Mouse (Mus musculus): ENCODE results near the gene Dhx37. TPM values are rescaled to one million over a fixed set of nuclear protein-coding genes. Genes with fewer than 3 reads are reported as not detected.
"Not testable (repeated sequence)": the region's sequence is repeated elsewhere in the genome, so short reads cannot be mapped to it uniquely, and the experiment has no call there.

The Dhx37 gene
- polyA plus RNA-seq, 1 experiment from 2014 or later: 12.4 TPM

DNA sequence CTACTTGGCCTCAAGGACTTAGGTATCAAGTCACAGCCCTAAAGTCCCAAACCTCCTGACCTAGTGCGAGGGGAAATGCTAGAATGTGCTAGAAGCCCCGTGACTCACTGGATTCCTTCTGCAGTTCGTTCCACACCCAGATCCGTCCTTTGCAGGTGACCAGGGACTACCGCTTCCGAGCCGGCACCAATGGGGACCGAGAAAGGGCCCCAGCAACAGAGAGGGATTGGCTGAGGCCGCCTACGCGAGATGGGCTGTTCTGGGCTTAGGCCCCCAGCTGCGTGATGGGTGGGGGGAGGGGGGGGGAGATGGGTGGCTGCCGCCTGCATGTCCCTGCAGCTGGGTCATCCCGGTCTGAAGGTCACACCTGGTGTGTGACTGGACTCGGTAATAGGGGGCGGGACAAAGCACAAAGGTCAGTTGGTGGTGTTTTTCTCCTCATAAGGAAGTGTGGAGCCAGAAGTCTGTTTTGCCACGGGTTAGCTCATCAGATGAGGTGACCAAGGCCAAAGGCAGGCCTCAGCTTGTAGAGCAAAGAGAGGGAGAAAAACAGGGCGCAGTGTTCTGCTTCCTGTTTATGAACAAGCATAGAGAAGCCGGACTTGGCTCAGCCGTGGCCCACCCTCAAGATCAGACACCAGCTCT, 40.8 kb downstream of the Dhx37 start:
- H3K4me3 ChIP-seq (ENCODE audit: low read depth, low read length): peak overlapping the region; percentile 17
- peaks cover 24% of the 10 kb centered on the region for H3K4me1 ChIP-seq (ENCODE audit: control insufficient read depth, insufficient read depth, low read length)
- H3K36me3 ChIP-seq (ENCODE audit: control insufficient read depth, insufficient read depth, low read length): 0 out of 2 replicates have a peak, but pooled peaks cover 2% of the 10 kb centered on the region
- DNase-seq (ENCODE audit: low spot score): peak; percentile 93
- no peaks in the 10 kb centered on the region for H3K9me3 ChIP-seq (ENCODE audit: control insufficient read depth, low read length)
- peak overlapping the region; percentile 98 for H3K27ac ChIP-seq (replicated peaks; ENCODE audit: low read depth, low read length)
- peak overlapping the region; percentile 55 for H3K4me2 ChIP-seq (ENCODE audit: low read depth, severe bottlenecking)
- H3K27me3 ChIP-seq (ENCODE audit: control insufficient read depth, insufficient read depth, low read length): no peaks in the 10 kb centered on the region
- WGBS: 1% methylated on average over 20 of the region's 20 CpGs
- peak; percentile 87 for ATAC-seq (ENCODE audit: insufficient number of reproducible peaks, low FRiP score, low TSS enrichment, low read depth)
- peak overlapping the region; percentile 61 for H3K9ac ChIP-seq (ENCODE audit: low read length)

- ATAC-seq (ENCODE audit: insufficient number of reproducible peaks, low FRiP score, low TSS enrichment, low read depth): no peak
- DNase-seq (ENCODE audit: low spot score): no peak
- no peak overlapping the region for H3K4me3 ChIP-seq (ENCODE audit: low read depth, low read length)
- H3K9ac ChIP-seq (ENCODE audit: low read length): peak overlapping the region; percentile 61
- WGBS: 43% methylated on average over 1 of the region's 1 CpGs
- H3K27ac ChIP-seq (replicated peaks; ENCODE audit: low read depth, low read length): peak overlapping the region; percentile 98
- H3K27me3 ChIP-seq (ENCODE audit: control insufficient read depth, insufficient read depth, low read length): no peaks in the 10 kb centered on the region
- H3K4me1 ChIP-seq (ENCODE audit: control insufficient read depth, insufficient read depth, low read length): peaks cover 24% of the 10 kb centered on the region
- H3K4me2 ChIP-seq (ENCODE audit: low read depth, severe bottlenecking): peak overlapping the region; percentile 55
- no peaks in the 10 kb centered on the region for H3K9me3 ChIP-seq (ENCODE audit: control insufficient read depth, low read length)
- H3K36me3 ChIP-seq (ENCODE audit: control insufficient read depth, insufficient read depth, low read length): 0 out of 2 replicates have a peak, but pooled peaks cover 2% of the 10 kb centered on the region
These were observed 41.3 kb downstream of the Dhx37 start for GRCm38 (mm10) chr5:125392618-125392976.

DNA sequence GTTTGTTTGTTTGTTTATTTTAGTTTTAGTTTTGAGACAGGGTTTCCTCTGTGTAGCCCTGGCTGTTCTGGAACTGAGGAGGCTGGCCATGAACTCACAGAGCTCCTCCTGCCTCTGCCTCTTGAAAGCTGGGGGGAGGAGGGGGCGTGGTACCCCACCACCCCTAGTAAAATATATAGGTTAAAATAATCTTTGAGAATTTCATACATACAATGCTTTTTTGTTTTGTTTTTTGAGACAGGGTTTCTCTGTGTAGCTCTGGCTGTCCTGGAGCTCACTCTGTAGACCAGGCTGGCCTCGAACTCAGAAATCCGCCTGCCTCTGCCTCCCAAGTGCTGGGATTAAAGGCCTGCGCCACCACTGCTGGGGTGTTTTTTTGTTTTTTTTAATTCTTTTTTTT, 41.7 kb downstream of the Dhx37 start:
- Histone ChIP-seq H3K4me1 (ENCODE audit: control insufficient read depth, insufficient read depth, low read length) (peaks cover 24% of the 10 kb centered on the region), H3K27ac (replicated peaks; ENCODE audit: low read depth, low read length) (peak overlapping the region; percentile 98; the same call in 1 of the 2 replicates)
- H3K36me3 ChIP-seq (ENCODE audit: control insufficient read depth, insufficient read depth, low read length); ATAC-seq (ENCODE audit: insufficient number of reproducible peaks, low FRiP score, low TSS enrichment, low read depth); DNase-seq (ENCODE audit: low spot score); H3K4me3 ChIP-seq (ENCODE audit: low read depth, low read length); H3K4me2 ChIP-seq (ENCODE audit: low read depth, severe bottlenecking); H3K9ac ChIP-seq (ENCODE audit: low read length); H3K27me3 ChIP-seq (ENCODE audit: control insufficient read depth, insufficient read depth, low read length); H3K9me3 ChIP-seq (ENCODE audit: control insufficient read depth, low read length): not testable (repeated sequence)
- 91% methylated on average over 4 of the region's 4 CpGs for WGBS

- Histone ChIP-seq H3K9me3 (ENCODE audit: control insufficient read depth, low read length) (no peaks in the 10 kb centered on the region), H3K27me3 (ENCODE audit: control insufficient read depth, insufficient read depth, low read length) (no peaks in the 10 kb centered on the region), H3K4me3 (ENCODE audit: low read depth, low read length) (no peak overlapping the region), H3K36me3 (ENCODE audit: control insufficient read depth, insufficient read depth, low read length) (0 out of 2 replicates have a peak, but pooled peaks cover 2% of the 10 kb centered on the region), H3K27ac (replicated peaks; ENCODE audit: low read depth, low read length) (no peak overlapping the region), H3K4me2 (ENCODE audit: low read depth, severe bottlenecking) (no peak overlapping the region), H3K9ac (ENCODE audit: low read length) (no peak overlapping the region), H3K4me1 (ENCODE audit: control insufficient read depth, insufficient read depth, low read length) (peaks cover 24% of the 10 kb centered on the region)
- WGBS: 88% methylated on average over 5 of the region's 5 CpGs
- ATAC-seq (ENCODE audit: insufficient number of reproducible peaks, low FRiP score, low TSS enrichment, low read depth) (no peak), DNase-seq (ENCODE audit: low spot score) (no peak)
These were observed 42.3 kb downstream of the Dhx37 start for GRCm38 (mm10) chr5:125391609-125392008.

GRCm38 (mm10) chr5:125390906-125391477, 42.9 kb downstream of the Dhx37 start:
- WGBS: 93% methylated on average over 3 of the region's 3 CpGs
- peaks cover 24% of the 10 kb centered on the region for H3K4me1 ChIP-seq (ENCODE audit: control insufficient read depth, insufficient read depth, low read length)
- H3K27me3 ChIP-seq (ENCODE audit: control insufficient read depth, insufficient read depth, low read length): no peaks in the 10 kb centered on the region
- no peak overlapping the region for H3K4me2 ChIP-seq (ENCODE audit: low read depth, severe bottlenecking)
- peaks cover 2% of the 10 kb centered on the region; the same call in 1 of the 2 replicates for H3K36me3 ChIP-seq (ENCODE audit: control insufficient read depth, insufficient read depth, low read length)
- H3K27ac ChIP-seq (replicated peaks; ENCODE audit: low read depth, low read length): no peak overlapping the region
- H3K9ac ChIP-seq (ENCODE audit: low read length): no peak overlapping the region
- no peak overlapping the region for H3K4me3 ChIP-seq (ENCODE audit: low read depth, low read length)
- no peak for ATAC-seq (ENCODE audit: insufficient number of reproducible peaks, low FRiP score, low TSS enrichment, low read depth)
- DNase-seq (ENCODE audit: low spot score): no peak
- no peaks in the 10 kb centered on the region for H3K9me3 ChIP-seq (ENCODE audit: control insufficient read depth, low read length)

DNA sequence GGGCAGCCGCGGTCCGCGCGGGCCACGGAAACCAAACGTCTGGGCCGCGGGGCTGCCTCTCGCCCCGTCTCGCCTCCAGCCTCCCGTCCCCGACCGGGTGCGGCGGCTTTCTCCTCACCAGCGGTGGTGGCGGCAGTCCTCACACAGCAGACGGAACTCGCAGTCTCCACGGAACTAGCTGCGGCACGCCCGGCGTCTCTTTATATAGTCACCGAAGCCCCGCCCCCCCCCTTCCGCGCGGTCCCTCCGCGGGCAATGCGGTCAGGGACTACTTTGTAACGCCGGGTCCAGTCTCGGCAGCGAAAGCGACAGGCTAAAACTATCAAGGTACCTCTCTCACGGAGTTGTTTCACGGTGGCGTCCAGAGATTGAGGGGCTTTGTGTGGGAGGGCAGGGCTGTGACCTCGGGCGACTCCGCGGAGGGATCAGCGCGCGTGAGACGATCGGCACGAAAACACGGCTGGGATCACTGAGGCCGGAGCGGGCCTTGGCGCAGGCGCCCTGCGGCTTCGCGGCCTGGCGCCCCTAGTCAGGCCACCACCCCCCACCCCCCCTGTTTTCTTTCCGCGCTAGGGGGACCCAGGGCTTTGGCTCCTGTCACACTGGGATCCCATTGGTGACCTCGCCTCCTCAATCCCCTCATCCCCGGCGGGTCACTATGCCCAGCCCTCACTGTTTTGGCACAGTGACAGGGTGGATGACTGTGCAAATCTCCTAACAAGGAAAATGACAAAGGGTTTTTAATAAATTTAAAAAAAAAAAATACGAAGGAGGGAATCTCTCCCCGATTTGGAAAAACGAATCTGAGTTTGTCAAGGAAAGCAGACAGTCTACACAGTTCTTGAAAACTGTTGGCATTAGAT, 44.1 kb downstream of the Dhx37 start, which contains the start of gene Ubc:
Ubc (minus strand) TSS at position 624 of the 863 bp plus-strand sequence.
- peak within 1 kb of the TSS; percentile 86 for H3K27ac ChIP-seq (replicated peaks; ENCODE audit: low read depth, low read length)
- peak within 1 kb of the TSS; percentile 79 for H3K4me2 ChIP-seq (ENCODE audit: low read depth, severe bottlenecking)
- no peaks in the 10 kb centered on the region for H3K27me3 ChIP-seq (ENCODE audit: control insufficient read depth, insufficient read depth, low read length)
- 1% methylated on average over 65 of the region's 69 CpGs for WGBS
- ATAC-seq (ENCODE audit: insufficient number of reproducible peaks, low FRiP score, low TSS enrichment, low read depth): peak; percentile 62
- peak; percentile 93 for DNase-seq (ENCODE audit: low spot score)
- peaks cover 11% of the 10 kb centered on the region for H3K36me3 ChIP-seq (ENCODE audit: control insufficient read depth, insufficient read depth, low read length)
- H3K4me1 ChIP-seq (ENCODE audit: control insufficient read depth, insufficient read depth, low read length): peaks cover 21% of the 10 kb centered on the region
- peak within 1 kb of the TSS; percentile 100 for H3K4me3 ChIP-seq (ENCODE audit: low read depth, low read length)
- H3K9me3 ChIP-seq (ENCODE audit: control insufficient read depth, low read length): no peaks in the 10 kb centered on the region
- H3K9ac ChIP-seq (ENCODE audit: low read length): peak within 1 kb of the TSS; percentile 97

- WGBS: under 1% methylated on average over 41 of the region's 41 CpGs
- Histone ChIP-seq H3K27ac (replicated peaks; ENCODE audit: low read depth, low read length) (peak within 1 kb of the TSS; percentile 86), H3K4me3 (ENCODE audit: low read depth, low read length) (peak within 1 kb of the TSS; percentile 100)
These were observed 44.8 kb downstream of the Dhx37 start, which contains the start of gene Gm10382 for GRCm38 (mm10) chr5:125389131-125389578. TSS of gene Gm10382 (plus strand) at chr5:125389322.

More at GRCm38 (mm10) chr5:125389131-125389578, 44.8 kb downstream of the Dhx37 start, which contains the start of gene Gm10382:
- Histone ChIP-seq H3K4me2 (ENCODE audit: low read depth, severe bottlenecking) (peak within 1 kb of the TSS; percentile 79), H3K27me3 (ENCODE audit: control insufficient read depth, insufficient read depth, low read length) (no peaks in the 10 kb centered on the region), H3K9ac (ENCODE audit: low read length) (peak within 1 kb of the TSS; percentile 97), H3K4me1 (ENCODE audit: control insufficient read depth, insufficient read depth, low read length) (peaks cover 17% of the 10 kb centered on the region; the same call in 1 of the 2 replicates), H3K36me3 (ENCODE audit: control insufficient read depth, insufficient read depth, low read length) (peaks cover 11% of the 10 kb centered on the region), H3K9me3 (ENCODE audit: control insufficient read depth, low read length) (no peaks in the 10 kb centered on the region)
- ATAC-seq (ENCODE audit: insufficient number of reproducible peaks, low FRiP score, low TSS enrichment, low read depth): peak; percentile 26
- DNase-seq (ENCODE audit: low spot score): peak; percentile 84
